Comparison of ENCODE assay signal across 12 mouse cellular contexts in genomic region chr2:72554603-72555002, GRCm38 (mm10).
A peak's percentile ranks its signal among the peaks of the same experiment; 100 is the strongest.
DNase-seq lines count a peak whose midpoint lies in the region; ATAC-seq and TF ChIP-seq lines count a peak whose summit lies in the region.
"Had no signal": no experiment of that assay in that cellular context is flagged by ENCODE, and none has a peak within 500 bp of the region (broad histone marks: within the 10 kb centered on the region; RNA-seq: fewer than 3 reads in every experiment).

No protein-coding gene starts in this region.

- TF ChIP-seq CTCF in gastrocnemius, adult 2 months (IDR thresholded peaks at IDR 0.05) = no peak

- DNase-seq in heart, adult 11 months = peak; percentile 96
- DNase-seq in Muller cell, postnatal 12 days (ENCODE audit: inconsistent ontology term) = peak; percentile 31
- peak; percentile 70 for DNase-seq in gastrocnemius, adult 2 months
- peak; percentile 53 to 60 for DNase-seq in heart, postnatal 36 days
- no peak for DNase-seq in cerebellum, adult 8-10 months
- DNase-seq in layer of hippocampus, postnatal 10 days (ENCODE audit: low spot score in 2 of 2) = no peak
- DNase-seq: cerebellum, adult 11-12 months; kidney, postnatal 4 days; liver, embryonic 13.5 days; thymus, adult 2 months had no signal

- H3K9me3 ChIP-seq in heart, embryonic 11.5 days (replicated peaks; ENCODE audit: control insufficient read depth, low read length) = no peaks in the 10 kb centered on the region
- H3K9me3 ChIP-seq: liver, embryonic 13.5 days had no signal

- H3K4me3 ChIP-seq in heart, embryonic 11.5 days (ENCODE audit: low read depth, low read length) = no peak overlapping the region
- H3K4me3 ChIP-seq in gastrocnemius, adult 2 months = no peak overlapping the region
- H3K4me3 ChIP-seq: liver, embryonic 13.5 days had no signal

- intact Hi-C loops in gastrocnemius, adult 2 months (cut with DNase I) = no loop called here
- intact Hi-C loops in heart, postnatal 36 days (cut with DNase I) = loop anchor here (5.0 kb wide), 2 partner anchors 53 to 68 kb away; no protein-coding TSS in a partner anchor

- H3K4me1 ChIP-seq in heart, embryonic 11.5 days (ENCODE audit: control insufficient read depth, insufficient read depth, low read length) = 0 out of 2 replicates have a peak, but pooled peaks cover 9% of the 10 kb centered on the region
- H3K4me1 ChIP-seq: liver, embryonic 13.5 days had no signal

- 82% methylated on average over 5 of the region's 5 CpGs for WGBS in heart, embryonic 11.5 days (ENCODE audit: insufficient replicate concordance)

- H3K36me3 ChIP-seq in heart, embryonic 11.5 days (ENCODE audit: control insufficient read depth, insufficient read depth, low read length) = no peaks in the 10 kb centered on the region
- H3K36me3 ChIP-seq: liver, embryonic 13.5 days had no signal

- no peak for ATAC-seq in heart, embryonic 11.5 days (replicated peaks; ENCODE audit: insufficient number of reproducible peaks, low FRiP score, low TSS enrichment)
- ATAC-seq in megakaryocyte progenitor cell, adult 5-6 weeks (replicated peaks; ENCODE audit: poor library complexity) = no peak

- H3K27me3 ChIP-seq in heart, embryonic 11.5 days (ENCODE audit: control insufficient read depth, insufficient read depth, low read length) = no peaks in the 10 kb centered on the region
- H3K27me3 ChIP-seq: liver, embryonic 13.5 days had no signal

- no peak overlapping the region for H3K27ac ChIP-seq in heart, embryonic 11.5 days (ENCODE audit: low read depth, low read length)
- H3K27ac ChIP-seq in gastrocnemius, adult 2 months = peak overlapping the region; percentile 65
- H3K27ac ChIP-seq: liver, embryonic 13.5 days had no signal

- no peak overlapping the region for H3K9ac ChIP-seq in heart, embryonic 11.5 days (ENCODE audit: low read depth, low read length)
- H3K9ac ChIP-seq: liver, embryonic 13.5 days had no signal

- no peak overlapping the region for H3K4me2 ChIP-seq in heart, embryonic 11.5 days
- H3K4me2 ChIP-seq: liver, embryonic 13.5 days had no signal

Comparison
In these comparisons a context has a peak if more than half of its experiments do, and no peak if none do; other contexts are left out.
1. DNase-seq: peak in heart, adult 11 months (single experiment), Muller cell, postnatal 12 days (single experiment), gastrocnemius, adult 2 months (single experiment) and heart, postnatal 36 days (2 of 2); none in cerebellum, adult 8-10 months (single experiment) and layer of hippocampus, postnatal 10 days (0 of 2).